Mouse (Mus musculus): ENCODE results near the gene Olfr725.
A peak's percentile ranks its signal among the peaks of the same experiment; 100 is the strongest.

Gene Olfr725

GRCm38 (mm10) chr14:50040275-50040674 is at the start of gene Olfr725:
Gene Olfr725, minus strand, starts transcription at chr14:50040375.
- DNase-seq (ENCODE audit: low spot score) = no peak

GRCm38 (mm10) chr14:50062733-50063104 is 22.5 kb upstream of the Olfr725 start:
- no peak for DNase-seq (ENCODE audit: low spot score)

- peak; percentile 28 for DNase-seq (ENCODE audit: low spot score)
Measured at GRCm38 (mm10) chr14:50061955-50062732, 22.0 kb upstream of the Olfr725 start.

- peak; percentile 2 for DNase-seq (ENCODE audit: low spot score)
Measured at GRCm38 (mm10) chr14:50061590-50061954, 21.4 kb upstream of the Olfr725 start.

- no peak for DNase-seq (ENCODE audit: low spot score)
Measured at GRCm38 (mm10) chr14:50061179-50061578, 21.0 kb upstream of the Olfr725 start.

- DNase-seq (ENCODE audit: low spot score) = no peak
Measured at GRCm38 (mm10) chr14:50032041-50032440, 8.1 kb downstream of the Olfr725 start.

DNA sequence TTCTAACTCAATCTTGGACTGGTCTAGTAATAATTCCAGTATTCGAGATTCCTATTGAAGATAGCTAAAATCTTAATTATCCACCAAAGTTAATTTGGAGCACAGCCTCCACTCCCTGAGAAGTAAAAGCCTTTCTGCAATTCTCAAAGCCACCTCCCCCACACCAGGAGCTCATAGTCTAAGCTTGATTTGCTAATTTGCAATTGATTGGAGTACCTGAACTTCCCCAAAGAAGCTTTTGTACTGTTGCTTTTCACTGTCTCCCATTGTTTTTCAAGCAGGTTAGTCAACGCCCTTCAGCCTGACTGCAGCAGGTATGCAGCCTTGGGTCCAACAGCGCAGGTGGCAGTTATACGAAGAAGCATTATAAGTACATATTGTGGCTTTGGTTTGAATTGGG is 8.8 kb downstream of the Olfr725 start:
- DNase-seq (ENCODE audit: low spot score) = no peak

DNA sequence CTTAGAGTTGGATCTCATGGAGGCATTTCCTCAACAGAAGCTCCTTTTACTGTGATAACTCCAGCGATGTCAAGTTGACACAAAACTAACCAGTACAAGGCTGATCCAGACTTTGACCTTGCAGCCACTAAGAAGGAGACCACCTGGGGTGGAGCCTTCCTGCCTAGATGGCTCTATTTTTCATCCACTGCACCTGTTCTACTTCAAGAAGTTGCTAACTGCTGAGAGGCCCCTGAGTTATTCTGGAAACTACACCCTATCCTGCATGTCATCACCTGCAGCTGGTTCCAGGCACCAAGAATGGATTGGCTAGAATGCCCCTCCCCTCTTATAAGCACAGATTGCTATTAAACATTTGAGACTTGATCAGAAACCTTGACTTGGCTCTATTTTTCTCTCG is 13.8 kb downstream of the Olfr725 start:
- DNase-seq (ENCODE audit: low spot score) = no peak
